Mouse (Mus musculus): ENCODE data around the gene Mei4.

The Mei4 gene

GRCm38 (mm10) chr9:81863181-81863887 is at the start of gene Mei4:
TSS of gene Mei4 (plus strand) at chr9:81863670.
- DNase-seq: peak; percentile 76

GRCm38 (mm10) chr9:81819715-81820373 is 43.6 kb upstream of the Mei4 start:
- DNase-seq: no peak

GRCm38 (mm10) chr9:81827560-81827959 is 35.9 kb upstream of the Mei4 start:
- no peak for DNase-seq

- no peak for DNase-seq
Observed at GRCm38 (mm10) chr9:81834056-81834455, 29.4 kb upstream of the Mei4 start.

- DNase-seq: no peak
Observed at GRCm38 (mm10) chr9:81858861-81859260, 4.6 kb upstream of the Mei4 start.

GRCm38 (mm10) chr9:81863888-81864234 is 391 bp downstream of the Mei4 start:
- DNase-seq: no peak

GRCm38 (mm10) chr9:81866032-81866431 is 2.6 kb downstream of the Mei4 start:
- no peak for DNase-seq

- DNase-seq: no peak
Observed at GRCm38 (mm10) chr9:81921456-81921855, 58.0 kb downstream of the Mei4 start.

- DNase-seq: no peak
Observed at GRCm38 (mm10) chr9:81924744-81925143, 61.3 kb downstream of the Mei4 start.

GRCm38 (mm10) chr9:81940533-81940932 is 77.1 kb downstream of the Mei4 start:
- DNase-seq: no peak

GRCm38 (mm10) chr9:81945624-81946023 is 82.2 kb downstream of the Mei4 start:
- DNase-seq: no peak

- DNase-seq: no peak
Observed at GRCm38 (mm10) chr9:81956858-81957257, 93.4 kb downstream of the Mei4 start.

GRCm38 (mm10) chr9:81957842-81958241 is 94.4 kb downstream of the Mei4 start:
- no peak for DNase-seq

- no peak for DNase-seq
Observed at GRCm38 (mm10) chr9:81966765-81967164, 103.3 kb downstream of the Mei4 start.

GRCm38 (mm10) chr9:81968935-81969334 is 105.5 kb downstream of the Mei4 start:
- DNase-seq: no peak

- no peak for DNase-seq
Observed at GRCm38 (mm10) chr9:81982461-81982860, 119.0 kb downstream of the Mei4 start.

- DNase-seq: no peak
Observed at GRCm38 (mm10) chr9:82012991-82013390, 149.5 kb downstream of the Mei4 start.

- no peak for DNase-seq
Observed at GRCm38 (mm10) chr9:82042515-82043056, 179.1 kb downstream of the Mei4 start.

- no peak for DNase-seq
Observed at GRCm38 (mm10) chr9:82044517-82044916, 181.0 kb downstream of the Mei4 start.

GRCm38 (mm10) chr9:82073832-82074231 is 210.4 kb downstream of the Mei4 start:
- DNase-seq: no peak

- no peak for DNase-seq
Observed at GRCm38 (mm10) chr9:82075270-82075669, 211.8 kb downstream of the Mei4 start.

GRCm38 (mm10) chr9:82096409-82096808 is 232.9 kb downstream of the Mei4 start:
- no peak for DNase-seq

- DNase-seq: no peak
Observed at GRCm38 (mm10) chr9:82114865-82115264, 251.4 kb downstream of the Mei4 start.

GRCm38 (mm10) chr9:82136119-82136518 is 272.6 kb downstream of the Mei4 start:
- DNase-seq: no peak
